Mouse (Mus musculus) cerebellum, postnatal 36 days (tissue): ENCODE results near the gene A830005F24Rik.
"Not testable (repeated sequence)": the region's sequence is repeated elsewhere in the genome, so short reads cannot be mapped to it uniquely, and the experiment has no call there.

Experiments
- DNase-seq, 2 experiments: peaks; one replicate each; pipeline ENCODE4 v3.0.0; 2021 to 2022; ENCODE audit warnings: mixed read lengths in 2 of 2

Gene A830005F24Rik

GRCm38 (mm10) chr13:48513003-48513929 lies at the start of gene A830005F24Rik, which contains the start of gene Zfp169:
Gene A830005F24Rik (plus strand): TSS chr13:48513570.
Gene Zfp169 (minus strand): TSS chr13:48513451.
- peak; percentile 88 to 89 for DNase-seq

DNA sequence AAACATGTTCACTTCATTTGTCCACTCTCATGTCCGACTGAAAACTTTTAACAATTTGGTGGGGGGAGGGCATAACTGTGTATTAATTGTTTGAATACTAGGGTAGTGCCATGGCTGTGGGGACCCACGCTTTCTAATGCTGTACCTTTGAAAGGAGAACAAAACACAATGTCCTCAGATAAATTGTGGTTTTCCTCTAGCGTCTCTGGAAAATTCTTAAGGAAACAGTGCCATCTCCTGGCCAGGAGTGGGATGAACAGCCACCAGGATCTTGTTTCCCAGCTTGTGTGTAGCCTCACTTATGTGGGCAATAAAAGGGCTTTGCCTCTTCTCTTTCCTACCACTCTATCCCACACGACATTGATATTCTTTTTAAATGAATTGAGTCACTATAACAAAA lies 49.2 kb upstream of the A830005F24Rik start:
- peak; percentile 60 to 76 for DNase-seq

DNA sequence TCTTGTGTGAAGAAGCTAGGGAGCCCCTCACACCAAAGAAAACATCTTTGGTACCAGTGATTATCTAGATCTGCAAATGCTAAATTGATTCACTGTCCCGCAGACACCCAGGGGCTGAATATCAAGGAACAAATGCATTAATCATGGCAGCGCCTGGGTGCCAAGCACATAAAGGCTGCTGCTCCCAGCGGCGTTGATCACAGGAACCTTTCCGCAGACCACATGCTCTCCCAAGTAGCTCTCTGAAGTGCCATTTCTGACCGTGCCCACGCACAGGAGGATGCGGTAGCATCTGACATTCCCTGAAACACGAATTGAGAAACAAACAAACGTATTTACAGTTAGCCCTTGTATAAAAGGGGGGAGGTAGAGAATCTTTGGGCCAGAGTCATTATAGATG lies 47.2 kb upstream of the A830005F24Rik start:
- DNase-seq = no peak

GRCm38 (mm10) chr13:48468656-48469180 lies 44.7 kb upstream of the A830005F24Rik start:
- no peak for DNase-seq

- no peak for DNase-seq
Observed at GRCm38 (mm10) chr13:48483606-48484005, 29.8 kb upstream of the A830005F24Rik start.

DNA sequence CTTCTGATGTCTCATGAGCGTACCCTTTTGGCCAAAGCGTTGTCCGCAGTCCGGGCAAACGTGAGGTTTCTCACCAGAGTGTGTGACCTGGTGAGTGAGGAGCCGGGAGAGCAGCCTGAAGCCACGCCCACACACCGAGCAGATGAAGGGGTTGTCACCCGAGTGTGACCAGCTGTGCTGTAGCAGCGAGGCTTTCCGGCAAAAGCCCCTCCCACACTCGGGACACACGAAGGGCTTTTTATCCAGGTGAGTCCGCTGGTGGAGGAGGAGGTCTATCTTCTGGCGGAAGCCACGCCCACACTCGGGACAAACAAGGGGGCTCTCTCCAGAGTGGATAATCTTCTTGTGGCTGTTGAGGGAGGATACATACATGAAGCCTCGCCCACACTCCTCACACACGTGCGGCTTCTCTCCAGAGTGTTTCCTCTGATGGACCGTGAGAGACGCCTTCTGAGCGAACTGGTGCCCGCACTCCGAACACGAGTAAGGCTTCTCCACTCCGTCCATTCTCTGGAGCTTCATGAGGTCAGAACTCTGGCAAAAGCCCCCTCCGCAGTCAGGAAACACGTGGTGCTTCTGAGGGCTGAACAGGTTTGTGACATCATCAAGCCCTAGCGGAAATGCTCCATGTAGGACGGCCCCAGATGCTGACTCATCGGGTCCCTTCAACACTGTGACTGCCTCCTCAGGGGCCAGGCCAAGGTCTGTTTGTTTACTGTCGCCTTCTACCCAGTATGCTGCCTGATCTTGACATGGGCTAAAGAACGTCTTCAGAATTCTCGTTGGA lies 22.8 kb upstream of the A830005F24Rik start:
- no peak for DNase-seq

- no peak for DNase-seq
Observed at GRCm38 (mm10) chr13:48493183-48493582, 20.2 kb upstream of the A830005F24Rik start.

GRCm38 (mm10) chr13:48497693-48498221 lies 15.6 kb upstream of the A830005F24Rik start:
- DNase-seq = peak; percentile 56 to 59

DNA sequence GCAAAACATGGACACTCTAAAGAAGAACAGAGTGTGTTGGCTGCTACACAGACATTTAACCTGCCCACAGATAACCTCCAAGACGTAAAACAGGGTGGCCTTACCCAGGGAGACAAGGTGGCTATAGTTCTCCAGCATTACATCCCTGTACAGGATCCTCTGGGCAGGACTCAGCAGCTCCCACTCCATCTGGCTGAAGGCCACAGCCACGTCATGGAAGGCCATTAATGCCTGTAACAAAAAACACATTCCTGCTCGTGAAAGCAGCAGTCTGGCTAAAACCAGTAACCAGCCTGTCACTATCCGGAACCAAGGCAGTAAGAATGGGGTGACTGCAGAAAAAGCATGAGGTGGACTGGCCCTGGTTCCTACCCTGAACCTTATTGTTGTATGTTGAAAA lies 14.7 kb upstream of the A830005F24Rik start:
- no peak for DNase-seq

DNA sequence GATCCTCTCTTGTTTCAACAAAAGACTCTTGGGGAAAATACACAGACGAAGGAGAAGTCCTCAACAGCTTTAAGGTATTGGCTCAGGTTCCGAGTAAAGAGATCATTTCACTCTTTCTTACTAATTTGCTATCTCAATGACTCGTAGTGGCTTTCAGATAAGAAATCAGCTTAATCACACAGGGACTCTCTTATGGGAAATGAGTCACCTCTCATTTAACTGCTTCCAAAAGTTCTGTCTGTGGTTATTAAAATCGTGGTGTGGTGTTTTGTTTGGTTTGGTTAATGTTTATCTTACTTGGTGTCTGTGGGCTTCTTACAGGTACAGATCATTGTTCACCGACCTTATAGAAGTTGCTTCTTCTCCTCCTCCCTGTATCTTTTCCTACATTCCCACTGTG lies 10.9 kb upstream of the A830005F24Rik start:
- DNase-seq = no peak

GRCm38 (mm10) chr13:48508661-48509060 lies 4.7 kb upstream of the A830005F24Rik start:
- no peak for DNase-seq

- DNase-seq = no peak
Observed at GRCm38 (mm10) chr13:48515861-48516260, 2.5 kb downstream of the A830005F24Rik start.

- DNase-seq = not testable (repeated sequence)
Observed at GRCm38 (mm10) chr13:48519122-48519521, 5.8 kb downstream of the A830005F24Rik start.

GRCm38 (mm10) chr13:48525745-48526144 lies 12.4 kb downstream of the A830005F24Rik start:
- no peak for DNase-seq

GRCm38 (mm10) chr13:48528123-48528871 lies 14.9 kb downstream of the A830005F24Rik start:
- peak; percentile 47 to 75 for DNase-seq

- no peak for DNase-seq
Observed at GRCm38 (mm10) chr13:48529028-48529427, 15.7 kb downstream of the A830005F24Rik start.

- DNase-seq = peak; percentile 27
Observed at GRCm38 (mm10) chr13:48530685-48531084, 17.3 kb downstream of the A830005F24Rik start.

DNA sequence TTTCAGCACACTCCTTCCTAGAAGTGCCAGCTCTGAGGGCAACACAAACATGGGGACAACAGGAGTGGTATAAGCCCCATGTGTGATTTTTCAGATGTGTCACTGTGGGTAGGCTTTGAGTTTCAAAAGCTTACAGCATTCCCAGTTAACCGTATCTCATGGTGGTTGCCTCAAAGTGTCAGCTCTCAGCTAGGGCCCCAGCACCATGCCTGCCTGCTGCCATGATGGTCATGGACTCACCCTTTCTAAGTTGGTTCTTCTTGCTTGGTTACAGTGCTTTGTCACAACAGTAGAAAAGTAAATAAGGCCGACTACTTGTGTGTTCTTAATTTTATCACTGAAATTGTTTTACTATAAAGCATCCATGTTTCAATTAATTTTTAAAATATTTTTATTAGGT lies 18.1 kb downstream of the A830005F24Rik start:
- DNase-seq = no peak

DNA sequence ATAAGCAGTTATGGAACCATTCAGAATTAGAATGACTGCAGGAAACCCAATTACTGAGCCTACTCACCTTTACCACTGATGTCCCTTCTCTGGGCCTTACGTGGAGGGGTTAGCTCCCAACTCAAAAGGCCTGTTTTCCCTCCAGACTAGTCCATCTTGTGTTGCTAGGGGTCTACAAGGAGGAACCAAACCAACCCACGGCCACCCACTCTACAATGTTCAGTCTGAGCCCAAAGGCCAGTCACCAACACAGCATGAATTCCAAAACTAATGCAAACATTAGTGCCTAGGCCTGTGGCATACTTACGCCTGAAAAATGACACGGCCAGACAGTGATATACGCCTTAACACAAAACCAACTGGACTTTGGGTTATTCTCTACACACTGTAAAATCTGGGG lies 20.1 kb downstream of the A830005F24Rik start:
- DNase-seq = no peak

DNA sequence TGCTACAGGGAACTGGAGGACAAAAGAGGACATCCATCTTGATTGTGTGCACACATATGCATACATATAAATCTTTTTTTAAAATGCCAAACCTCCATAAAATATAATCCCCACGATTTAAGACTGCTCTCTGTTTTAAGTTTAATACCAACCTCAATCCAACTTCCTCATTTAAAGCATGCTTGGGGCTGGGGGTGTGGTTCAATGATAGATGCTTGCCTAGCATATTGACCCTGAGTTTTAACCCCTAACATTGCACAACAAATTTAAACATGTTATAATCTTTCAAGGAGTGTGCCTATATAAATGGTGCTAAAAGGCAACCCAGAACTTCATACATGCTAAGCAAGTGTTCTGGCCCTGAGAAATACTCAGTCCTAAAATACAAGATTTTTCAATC lies 27.1 kb downstream of the A830005F24Rik start:
- no peak for DNase-seq

DNA sequence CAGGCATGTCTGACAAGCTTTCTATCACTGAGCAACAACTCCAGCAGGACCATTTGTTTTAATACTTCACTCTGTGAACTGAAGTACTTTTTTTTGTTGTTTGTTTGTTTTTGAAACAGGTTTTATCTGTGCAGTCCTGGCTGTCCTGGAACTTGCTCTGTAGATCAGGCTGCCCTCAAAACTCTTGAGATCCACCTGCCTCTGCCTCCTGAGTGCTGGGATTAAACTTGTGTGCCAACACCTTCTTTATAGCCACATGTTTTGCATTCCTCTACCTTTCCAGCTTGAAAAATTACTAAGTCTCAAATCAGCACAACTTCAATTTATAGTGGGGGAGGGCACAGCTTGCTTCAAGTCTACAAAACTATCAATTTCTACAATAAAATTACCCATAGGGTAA lies 31.0 kb downstream of the A830005F24Rik start:
- no peak for DNase-seq

DNA sequence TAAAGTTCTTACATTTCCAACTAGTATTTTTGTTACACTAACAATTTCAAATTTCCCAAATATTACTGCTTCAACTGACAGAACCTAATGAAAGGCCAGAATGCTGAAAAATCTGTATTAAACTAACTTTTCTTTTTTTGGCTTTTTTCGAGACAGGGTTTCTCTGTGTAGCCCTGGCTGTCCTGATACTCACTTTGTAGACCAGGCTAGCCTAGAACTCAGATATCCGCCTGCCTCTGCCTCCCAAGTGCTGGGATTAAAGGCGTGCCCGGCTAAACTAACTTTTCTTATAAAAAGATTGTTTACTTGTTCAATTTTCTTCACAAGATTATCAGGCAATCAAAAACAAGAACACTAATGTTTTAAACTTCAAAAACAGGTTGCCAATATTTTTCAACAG lies 31.5 kb downstream of the A830005F24Rik start:
- DNase-seq = no peak
